Mouse (Mus musculus) ES-E14 (cell line): ENCODE results near the gene H2-Q7. TPM values are rescaled to one million over a fixed set of nuclear protein-coding genes. Genes with fewer than 3 reads are reported as not detected.
"Not testable (repeated sequence)": the region's sequence is repeated elsewhere in the genome, so short reads cannot be mapped to it uniquely, and the experiment has no call there.

Experiments
- DNase-seq: peaks from one replicate; pipeline ENCODE4 v3.0.0-alpha.2; 2013; ENCODE audit warnings: low read depth, low spot score
- H3K27ac ChIP-seq: 2 replicates; pipeline ENCODE4 v1.5.1; 2012; ENCODE audit warnings: low read depth, mild to moderate bottlenecking, low read length, moderate library complexity, mixed read lengths; ENCODE audit not compliant: poor library complexity, insufficient read depth, severe bottlenecking
- H3K36me3 ChIP-seq: 2 replicates; pipeline ENCODE4 v1.6.1; 2012; ENCODE audit warnings: mild to moderate bottlenecking, low read length, moderate library complexity, mixed read lengths; ENCODE audit not compliant: control insufficient read depth, poor library complexity, insufficient read depth, severe bottlenecking
- H3K4me1 ChIP-seq, 2 experiments: fragments of 150-350 bp in 1 of 2; sonication (generic) in 1 of 2; 2 replicates each; pipeline ENCODE4 v1.6.1; 2012; ENCODE audit warnings: low read length in 2 of 2, mild to moderate bottlenecking in 1 of 2, mixed read lengths in 1 of 2; ENCODE audit not compliant: control insufficient read depth in 2 of 2, insufficient read depth in 2 of 2, poor library complexity in 1 of 2
- H3K4me3 ChIP-seq, 2 experiments: fragments of 150-350 bp in 1 of 2; sonication (generic) in 1 of 2; 2 replicates each; pipeline ENCODE4 v1.5.1; 2012; ENCODE audit warnings: low read length in 2 of 2, low read depth in 1 of 2, mild to moderate bottlenecking in 1 of 2, mixed read lengths in 1 of 2; ENCODE audit not compliant: insufficient read depth in 1 of 2, poor library complexity in 1 of 2, severe bottlenecking in 1 of 2
- H3K9ac ChIP-seq: 2 replicates; pipeline ENCODE4 v1.6.1; 2012; ENCODE audit warnings: low read depth, mild to moderate bottlenecking, low read length, mixed read lengths; ENCODE audit not compliant: poor library complexity, insufficient read depth, severe bottlenecking
- H3K9me3 ChIP-seq: fragments of 150-350 bp; sonication (generic); 2 replicates; pipeline ENCODE4 v1.6.1; 2012; ENCODE audit warnings: low read depth, mild to moderate bottlenecking, low read length; ENCODE audit not compliant: control insufficient read depth, insufficient read depth
- CHD2 ChIP-seq: IDR thresholded peaks from 2 replicates; pipeline ENCODE4 v1.6.1; 2014; ENCODE audit warnings: mild to moderate bottlenecking, low read depth, low read length, inconsistent platforms
- in situ Hi-C, 2 experiments: fragments of 600-800 bp; cut with MboI; formaldehyde crosslinking; loops; one replicate each; pipeline ENCODE4 v1.15.1; 2025; ENCODE audit warnings: low sequenced_read_pairs in 2 of 2, inconsistent platforms in 1 of 2; ENCODE audit not compliant: unreplicated experiment in 2 of 2
- total RNA-seq: library from RNA; depleted of rRNA; stranded (reverse); fragments of 300-350 nt; gene quantifications from 2 replicates; pipeline ENCODE4 v1.2.3, GENCODE M21; 2012; rRNA removed

Gene H2-Q7
- total RNA-seq: 2.1 and 4.8 TPM in 2 replicates

- peak; percentile 52 for DNase-seq
These were observed at the start of gene H2-Q7 for GRCm38 (mm10) chr17:35438885-35439284. TSS of gene H2-Q7 (plus strand) at chr17:35439155.

DNA sequence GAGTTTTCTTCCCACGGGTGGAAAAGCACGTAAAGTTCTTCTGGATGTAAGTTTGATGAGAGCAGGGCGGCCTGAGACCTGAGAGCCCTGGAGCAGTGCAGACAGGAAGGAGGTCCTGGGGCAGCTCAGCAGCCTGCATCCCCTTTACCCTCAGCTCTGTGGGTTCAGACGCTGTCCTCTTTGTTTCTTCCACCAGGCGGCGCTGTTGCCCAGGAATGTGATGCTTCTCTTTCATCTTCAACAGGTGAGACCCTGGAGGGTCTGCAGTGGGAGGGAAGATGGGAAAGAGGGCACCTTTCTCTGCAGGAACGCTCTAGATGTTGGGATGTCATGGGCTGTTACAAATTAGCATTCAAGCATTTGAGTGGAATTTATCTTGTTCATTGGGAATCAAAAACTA lies 49.2 kb upstream of the H2-Q7 start:
- in situ Hi-C loops, H3K27ac ChIP-seq, H3K4me1 ChIP-seq, H3K9ac ChIP-seq, H3K36me3 ChIP-seq, H3K9me3 ChIP-seq, H3K4me3 ChIP-seq: not testable (repeated sequence)
- DNase-seq: peak; percentile 50

More at GRCm38 (mm10) chr17:35438885-35439284, at the start of gene H2-Q7:
- peak within 1 kb of the TSS; percentile 55 for H3K9ac ChIP-seq
- TF ChIP-seq CHD2: peak; percentile 91
- H3K4me3 ChIP-seq: peak within 1 kb of the TSS; percentile 61 to 62
- H3K9me3 ChIP-seq, in situ Hi-C loops, H3K36me3 ChIP-seq, H3K27ac ChIP-seq, H3K4me1 ChIP-seq: not testable (repeated sequence)

DNA sequence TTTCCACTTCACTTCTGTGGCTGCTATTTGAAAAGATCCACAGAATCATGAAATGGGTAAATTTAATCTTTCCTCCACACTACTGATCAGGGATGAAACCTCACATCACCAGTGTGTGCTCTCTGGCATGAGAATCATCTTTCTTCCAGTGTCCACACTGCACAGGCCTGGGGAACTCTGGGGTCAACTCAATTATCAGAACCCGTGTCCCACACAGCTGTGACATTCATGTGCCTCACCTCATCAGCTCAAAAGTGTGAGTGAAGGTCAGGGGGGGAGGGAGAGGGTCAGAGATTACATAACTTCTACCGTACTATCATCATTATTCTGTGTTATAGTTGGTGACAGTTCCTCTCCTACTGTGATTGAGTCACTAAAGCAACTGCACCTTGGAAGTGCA lies 46.3 kb upstream of the H2-Q7 start:
- H3K4me1 ChIP-seq, H3K9me3 ChIP-seq, H3K4me3 ChIP-seq, DNase-seq, in situ Hi-C loops, H3K36me3 ChIP-seq, H3K27ac ChIP-seq, H3K9ac ChIP-seq: not testable (repeated sequence)

GRCm38 (mm10) chr17:35393864-35394800 lies 44.8 kb upstream of the H2-Q7 start:
- H3K4me3 ChIP-seq: peak overlapping the region; percentile 33 to 42; a peak in 3 of 4 replicates
- H3K27ac ChIP-seq, H3K36me3 ChIP-seq, DNase-seq, H3K9me3 ChIP-seq, H3K4me1 ChIP-seq, in situ Hi-C loops: not testable (repeated sequence)
- peak overlapping the region; percentile 34; the same call in 1 of the 2 replicates for H3K9ac ChIP-seq

- H3K27ac ChIP-seq, H3K9ac ChIP-seq, H3K4me1 ChIP-seq, H3K9me3 ChIP-seq, in situ Hi-C loops, H3K36me3 ChIP-seq, DNase-seq, H3K4me3 ChIP-seq: not testable (repeated sequence)
These were observed 42.0 kb upstream of the H2-Q7 start for GRCm38 (mm10) chr17:35396956-35397355.

DNA sequence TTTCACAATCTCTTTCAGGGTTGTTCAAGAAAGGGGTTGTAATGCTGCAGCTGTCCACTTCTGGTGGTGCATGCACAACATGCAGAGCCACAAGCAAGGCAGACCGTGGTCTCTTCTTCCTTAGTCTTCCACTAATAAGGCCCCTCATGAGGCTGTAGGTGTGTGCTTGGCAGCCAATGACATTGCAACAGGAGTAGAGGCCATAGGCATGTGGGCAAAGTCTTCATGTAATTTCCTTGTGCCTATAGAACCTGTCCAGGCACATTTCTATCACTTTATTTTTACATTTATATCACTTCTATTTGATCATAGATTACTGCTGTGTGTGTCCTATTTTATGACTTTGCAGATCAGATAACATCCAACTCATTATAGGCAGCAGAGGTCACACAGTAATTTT lies 25.9 kb upstream of the H2-Q7 start:
- H3K27ac ChIP-seq, H3K4me1 ChIP-seq, H3K4me3 ChIP-seq, H3K9ac ChIP-seq, H3K9me3 ChIP-seq, H3K36me3 ChIP-seq, in situ Hi-C loops, DNase-seq: not testable (repeated sequence)

- H3K36me3 ChIP-seq, H3K9me3 ChIP-seq, DNase-seq, H3K4me1 ChIP-seq, in situ Hi-C loops, H3K27ac ChIP-seq, H3K9ac ChIP-seq, H3K4me3 ChIP-seq: not testable (repeated sequence)
These were observed 23.5 kb upstream of the H2-Q7 start for GRCm38 (mm10) chr17:35415273-35416129.
